Mouse (Mus musculus): ENCODE results near the gene Krtap5-1. TPM values are rescaled to one million over a fixed set of nuclear protein-coding genes. Genes with fewer than 3 reads are reported as not detected.
"Not testable (repeated sequence)": the region's sequence is repeated elsewhere in the genome, so short reads cannot be mapped to it uniquely, and the experiment has no call there.

Gene Krtap5-1
- polyA plus RNA-seq, 1 experiment from 2014 or later: not detected

GRCm38 (mm10) chr7:142328507-142328906, 31.6 kb upstream of the Krtap5-1 start:
- Histone ChIP-seq H3K9ac (ENCODE audit: low read length) (no peak overlapping the region), H3K4me2 (ENCODE audit: low read depth, low read length) (no peak overlapping the region), H3K36me3 (ENCODE audit: control insufficient read depth, insufficient read depth, low read length) (no peaks in the 10 kb centered on the region), H3K9me3 (ENCODE audit: control insufficient read depth, low read length) (no peaks in the 10 kb centered on the region), H3K4me3 (ENCODE audit: low read length) (no peak overlapping the region), H3K27ac (ENCODE audit: low read length) (no peak overlapping the region), H3K4me1 (replicated peaks; ENCODE audit: control insufficient read depth, insufficient read depth, low read length) (peaks cover 16% of the 10 kb centered on the region), H3K27me3 (ENCODE audit: control insufficient read depth, insufficient read depth, low read depth, low read length) (no peaks in the 10 kb centered on the region)
- 62% methylated on average over 3 of the region's 3 CpGs for WGBS
- ATAC-seq (ENCODE audit: low read depth): no peak

GRCm38 (mm10) chr7:142326714-142327445, 30.0 kb upstream of the Krtap5-1 start:
- Histone ChIP-seq H3K4me2 (ENCODE audit: low read depth, low read length) (no peak overlapping the region), H3K4me3 (ENCODE audit: low read length) (no peak overlapping the region), H3K4me1 (replicated peaks; ENCODE audit: control insufficient read depth, insufficient read depth, low read length) (peaks cover 16% of the 10 kb centered on the region), H3K27ac (ENCODE audit: low read length) (peak overlapping the region; percentile 60), H3K9ac (ENCODE audit: low read length) (peak overlapping the region; percentile 32; the same call in 1 of the 2 replicates), H3K27me3 (ENCODE audit: control insufficient read depth, insufficient read depth, low read depth, low read length) (no peaks in the 10 kb centered on the region), H3K36me3 (ENCODE audit: control insufficient read depth, insufficient read depth, low read length) (no peaks in the 10 kb centered on the region), H3K9me3 (ENCODE audit: control insufficient read depth, low read length) (no peaks in the 10 kb centered on the region)
- ATAC-seq (ENCODE audit: low read depth): peak; percentile 44
- WGBS: 16% methylated on average over 9 of the region's 9 CpGs

- no peaks in the 10 kb centered on the region for H3K36me3 ChIP-seq (ENCODE audit: control insufficient read depth, insufficient read depth, low read length)
- H3K27me3 ChIP-seq (ENCODE audit: control insufficient read depth, insufficient read depth, low read depth, low read length): no peaks in the 10 kb centered on the region
- H3K4me1 ChIP-seq (replicated peaks; ENCODE audit: control insufficient read depth, insufficient read depth, low read length): peaks cover 16% of the 10 kb centered on the region
- H3K9me3 ChIP-seq (ENCODE audit: control insufficient read depth, low read length): no peaks in the 10 kb centered on the region
- ATAC-seq (ENCODE audit: low read depth): peak; percentile 27; the same call in 1 of the 2 replicates
- no peak overlapping the region for H3K4me2 ChIP-seq (ENCODE audit: low read depth, low read length)
- H3K4me3 ChIP-seq (ENCODE audit: low read length): no peak overlapping the region
- peak overlapping the region; percentile 20; the same call in 1 of the 2 replicates for H3K27ac ChIP-seq (ENCODE audit: low read length)
- no peak overlapping the region for H3K9ac ChIP-seq (ENCODE audit: low read length)
- 67% methylated on average over 12 of the region's 12 CpGs for WGBS
These were observed 26.6 kb upstream of the Krtap5-1 start for GRCm38 (mm10) chr7:142323396-142324117.

GRCm38 (mm10) chr7:142322641-142323040, 25.7 kb upstream of the Krtap5-1 start:
- ATAC-seq (ENCODE audit: low read depth): no peak
- no peak overlapping the region for H3K27ac ChIP-seq (ENCODE audit: low read length)
- H3K9ac ChIP-seq (ENCODE audit: low read length): no peak overlapping the region
- no peaks in the 10 kb centered on the region for H3K9me3 ChIP-seq (ENCODE audit: control insufficient read depth, low read length)
- H3K4me1 ChIP-seq (replicated peaks; ENCODE audit: control insufficient read depth, insufficient read depth, low read length): peaks cover 16% of the 10 kb centered on the region
- 75% methylated on average over 6 of the region's 6 CpGs for WGBS
- no peak overlapping the region for H3K4me3 ChIP-seq (ENCODE audit: low read length)
- H3K4me2 ChIP-seq (ENCODE audit: low read depth, low read length): no peak overlapping the region
- H3K27me3 ChIP-seq (ENCODE audit: control insufficient read depth, insufficient read depth, low read depth, low read length): no peaks in the 10 kb centered on the region
- no peaks in the 10 kb centered on the region for H3K36me3 ChIP-seq (ENCODE audit: control insufficient read depth, insufficient read depth, low read length)

- H3K9ac ChIP-seq (ENCODE audit: low read length): not testable (repeated sequence)
These were observed 24.9 kb upstream of the Krtap5-1 start for GRCm38 (mm10) chr7:142321637-142322306.

GRCm38 (mm10) chr7:142320906-142321305, 24.0 kb upstream of the Krtap5-1 start:
- Histone ChIP-seq H3K27me3 (ENCODE audit: control insufficient read depth, insufficient read depth, low read depth, low read length) (no peaks in the 10 kb centered on the region), H3K4me3 (ENCODE audit: low read length) (no peak overlapping the region), H3K4me2 (ENCODE audit: low read depth, low read length) (no peak overlapping the region), H3K27ac (ENCODE audit: low read length) (no peak overlapping the region), H3K4me1 (replicated peaks; ENCODE audit: control insufficient read depth, insufficient read depth, low read length) (peaks cover 5% of the 10 kb centered on the region; the same call in 1 of the 2 replicates), H3K36me3 (ENCODE audit: control insufficient read depth, insufficient read depth, low read length) (no peaks in the 10 kb centered on the region), H3K9ac (ENCODE audit: low read length) (no peak overlapping the region), H3K9me3 (ENCODE audit: control insufficient read depth, low read length) (no peaks in the 10 kb centered on the region)
- 23% methylated on average over 2 of the region's 2 CpGs for WGBS
- no peak for ATAC-seq (ENCODE audit: low read depth)

More at GRCm38 (mm10) chr7:142321637-142322306, 24.9 kb upstream of the Krtap5-1 start:
- H3K27me3 ChIP-seq (ENCODE audit: control insufficient read depth, insufficient read depth, low read depth, low read length); ATAC-seq (ENCODE audit: low read depth); H3K4me1 ChIP-seq (replicated peaks; ENCODE audit: control insufficient read depth, insufficient read depth, low read length); H3K9me3 ChIP-seq (ENCODE audit: control insufficient read depth, low read length); H3K27ac ChIP-seq (ENCODE audit: low read length); H3K4me3 ChIP-seq (ENCODE audit: low read length); H3K36me3 ChIP-seq (ENCODE audit: control insufficient read depth, insufficient read depth, low read length); H3K4me2 ChIP-seq (ENCODE audit: low read depth, low read length): not testable (repeated sequence)
- WGBS: 66% methylated on average over 4 of the region's 10 CpGs

- Histone ChIP-seq H3K4me2 (ENCODE audit: low read depth, low read length) (no peak overlapping the region), H3K4me3 (ENCODE audit: low read length) (no peak overlapping the region), H3K9me3 (ENCODE audit: control insufficient read depth, low read length) (no peaks in the 10 kb centered on the region), H3K27me3 (ENCODE audit: control insufficient read depth, insufficient read depth, low read depth, low read length) (no peaks in the 10 kb centered on the region), H3K9ac (ENCODE audit: low read length) (no peak overlapping the region), H3K4me1 (replicated peaks; ENCODE audit: control insufficient read depth, insufficient read depth, low read length) (no peaks in the 10 kb centered on the region), H3K27ac (ENCODE audit: low read length) (no peak overlapping the region), H3K36me3 (ENCODE audit: control insufficient read depth, insufficient read depth, low read length) (no peaks in the 10 kb centered on the region)
- 82% methylated on average over 11 of the region's 11 CpGs for WGBS
- ATAC-seq (ENCODE audit: low read depth): no peak
These were observed 22.2 kb upstream of the Krtap5-1 start for GRCm38 (mm10) chr7:142319124-142319523.

- Histone ChIP-seq H3K4me2 (ENCODE audit: low read depth, low read length) (no peak overlapping the region), H3K4me1 (replicated peaks; ENCODE audit: control insufficient read depth, insufficient read depth, low read length) (no peaks in the 10 kb centered on the region), H3K9ac (ENCODE audit: low read length) (no peak overlapping the region), H3K27me3 (ENCODE audit: control insufficient read depth, insufficient read depth, low read depth, low read length) (no peaks in the 10 kb centered on the region), H3K4me3 (ENCODE audit: low read length) (no peak overlapping the region), H3K9me3 (ENCODE audit: control insufficient read depth, low read length) (no peaks in the 10 kb centered on the region), H3K36me3 (ENCODE audit: control insufficient read depth, insufficient read depth, low read length) (no peaks in the 10 kb centered on the region), H3K27ac (ENCODE audit: low read length) (no peak overlapping the region)
- 60% methylated on average over 5 of the region's 5 CpGs for WGBS
- no peak for ATAC-seq (ENCODE audit: low read depth)
These were observed 20.3 kb upstream of the Krtap5-1 start for GRCm38 (mm10) chr7:142317216-142317615.

- no peaks in the 10 kb centered on the region for H3K27me3 ChIP-seq (ENCODE audit: control insufficient read depth, insufficient read depth, low read depth, low read length)
- peak; percentile 72; the same call in 1 of the 2 replicates for ATAC-seq (ENCODE audit: low read depth)
- no peak overlapping the region for H3K4me3 ChIP-seq (ENCODE audit: low read length)
- no peaks in the 10 kb centered on the region for H3K9me3 ChIP-seq (ENCODE audit: control insufficient read depth, low read length)
- WGBS: 26% methylated on average over 6 of the region's 6 CpGs
- H3K9ac ChIP-seq (ENCODE audit: low read length): no peak overlapping the region
- H3K36me3 ChIP-seq (ENCODE audit: control insufficient read depth, insufficient read depth, low read length): no peaks in the 10 kb centered on the region
- no peak overlapping the region for H3K4me2 ChIP-seq (ENCODE audit: low read depth, low read length)
- H3K27ac ChIP-seq (ENCODE audit: low read length): no peak overlapping the region
- H3K4me1 ChIP-seq (replicated peaks; ENCODE audit: control insufficient read depth, insufficient read depth, low read length): no peaks in the 10 kb centered on the region
These were observed 19.6 kb upstream of the Krtap5-1 start for GRCm38 (mm10) chr7:142316558-142316957.
